Mouse (Mus musculus): ENCODE results near the gene Aqp1. TPM values are rescaled to one million over a fixed set of nuclear protein-coding genes. Genes with fewer than 3 reads are reported as not detected.

Gene Aqp1
- polyA plus RNA-seq, 1 experiment: not detected

DNA sequence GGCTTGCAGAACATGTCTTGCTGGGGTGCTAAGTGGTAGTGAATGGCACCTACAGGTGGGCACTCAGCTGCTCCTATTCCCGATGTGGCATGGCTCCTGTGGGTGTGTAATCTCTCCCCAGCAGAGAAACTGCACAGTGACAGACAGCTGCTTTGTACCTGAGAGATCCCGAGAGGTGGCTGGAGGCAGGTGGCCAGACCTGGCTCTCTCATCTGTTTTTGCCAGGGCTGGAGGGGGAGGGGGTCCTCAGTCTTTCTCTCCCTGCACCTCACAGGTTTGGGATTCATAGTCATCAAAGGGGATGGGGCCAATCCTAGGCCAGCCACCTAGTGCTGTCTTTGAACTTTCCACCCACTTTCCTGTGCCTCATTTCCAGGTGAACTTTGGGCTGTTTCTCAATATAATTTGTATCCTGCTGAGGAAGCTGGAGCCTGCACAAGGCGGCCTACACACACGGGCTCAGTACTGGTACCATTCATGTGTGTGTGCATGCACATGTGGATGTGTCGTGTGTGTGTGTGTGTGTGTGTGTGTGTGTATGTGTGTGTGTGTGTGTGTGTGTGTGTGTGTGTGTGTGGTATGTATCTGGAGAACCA is 48.2 kb downstream of the Aqp1 start:
- TF ChIP-seq POLR2A (IDR thresholded peaks at IDR 0.05; ENCODE audit: insufficient read depth, low read depth, low read length) (no peak), CTCF (IDR thresholded peaks at IDR 0.05; ENCODE audit: insufficient read depth, low read depth, low read length) (no peak)
- 74% methylated on average over 5 of the region's 5 CpGs for WGBS
- peaks cover 5% of the 10 kb centered on the region; the same call in 1 of the 2 replicates for H3K4me1 ChIP-seq (ENCODE audit: control insufficient read depth, insufficient read depth, low read length)
- H3K27ac ChIP-seq (ENCODE audit: insufficient read depth, low read depth, low read length): no peak overlapping the region
- H3K4me3 ChIP-seq (ENCODE audit: insufficient read depth, low read depth, low read length): no peak overlapping the region

DNA sequence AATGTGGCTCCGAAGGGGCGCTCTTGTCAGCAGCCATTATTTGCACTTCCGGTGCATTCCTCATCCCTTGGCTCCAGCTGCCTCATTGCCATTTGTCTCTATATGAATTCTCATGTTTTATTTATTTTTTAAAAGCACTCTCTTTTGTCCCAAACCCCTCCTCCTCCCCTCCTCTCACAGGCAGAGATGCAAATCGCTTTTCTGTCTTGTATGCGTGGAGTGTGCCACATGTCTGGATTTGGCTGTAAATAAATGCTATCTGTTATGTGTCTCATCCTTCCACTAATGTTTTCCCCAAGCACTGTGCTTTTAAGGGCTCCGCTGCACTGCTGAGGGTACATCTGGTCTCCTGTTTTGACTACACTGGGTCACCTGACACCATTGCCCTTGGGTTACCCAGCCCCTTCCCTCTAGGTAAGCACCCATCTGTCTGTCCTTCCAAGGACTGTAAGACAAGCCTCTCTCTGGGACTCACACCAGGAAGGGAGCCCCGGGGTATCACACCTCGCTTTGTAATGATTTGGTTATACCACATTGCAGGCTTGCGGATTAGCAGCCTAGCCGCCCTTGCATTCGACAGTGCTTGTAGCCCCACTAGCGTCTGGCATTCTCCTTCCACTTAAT is 52.4 kb downstream of the Aqp1 start:
- H3K4me1 ChIP-seq (ENCODE audit: control insufficient read depth, insufficient read depth, low read length): peaks cover 5% of the 10 kb centered on the region; the same call in 1 of the 2 replicates
- no peak overlapping the region for H3K27ac ChIP-seq (ENCODE audit: insufficient read depth, low read depth, low read length)
- no peak for TF ChIP-seq CTCF (IDR thresholded peaks at IDR 0.05; ENCODE audit: insufficient read depth, low read depth, low read length)
- TF ChIP-seq POLR2A (IDR thresholded peaks at IDR 0.05; ENCODE audit: insufficient read depth, low read depth, low read length): no peak
- no peak overlapping the region for H3K4me3 ChIP-seq (ENCODE audit: insufficient read depth, low read depth, low read length)
- 52% methylated on average over 12 of the region's 12 CpGs for WGBS

DNA sequence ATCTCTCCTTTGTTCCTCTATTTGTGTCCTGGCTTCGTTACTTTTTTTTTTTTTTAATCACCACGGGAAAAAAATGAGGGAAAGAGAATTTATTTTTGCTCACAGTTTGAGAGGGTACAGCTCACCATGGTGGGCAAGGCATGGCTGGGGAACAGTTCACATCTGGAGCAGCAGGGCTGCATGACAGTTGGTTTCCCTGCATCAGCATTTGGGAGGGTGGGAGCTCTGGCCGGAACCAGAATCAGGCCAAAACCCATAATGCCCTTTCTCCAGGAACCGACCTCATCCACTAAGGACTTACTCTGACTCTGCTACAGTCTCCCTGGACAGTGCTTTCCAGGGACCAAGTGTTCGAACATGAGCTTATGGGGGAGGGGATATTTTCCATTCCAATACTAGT is 53.1 kb downstream of the Aqp1 start:
- no peak for TF ChIP-seq CTCF (IDR thresholded peaks at IDR 0.05; ENCODE audit: insufficient read depth, low read depth, low read length)
- TF ChIP-seq POLR2A (IDR thresholded peaks at IDR 0.05; ENCODE audit: insufficient read depth, low read depth, low read length): no peak
- Histone ChIP-seq H3K4me1 (ENCODE audit: control insufficient read depth, insufficient read depth, low read length) (peaks cover 4% of the 10 kb centered on the region; the same call in 1 of the 2 replicates), H3K4me3 (ENCODE audit: insufficient read depth, low read depth, low read length) (no peak overlapping the region), H3K27ac (ENCODE audit: insufficient read depth, low read depth, low read length) (no peak overlapping the region)
- 63% methylated on average over 5 of the region's 5 CpGs for WGBS

DNA sequence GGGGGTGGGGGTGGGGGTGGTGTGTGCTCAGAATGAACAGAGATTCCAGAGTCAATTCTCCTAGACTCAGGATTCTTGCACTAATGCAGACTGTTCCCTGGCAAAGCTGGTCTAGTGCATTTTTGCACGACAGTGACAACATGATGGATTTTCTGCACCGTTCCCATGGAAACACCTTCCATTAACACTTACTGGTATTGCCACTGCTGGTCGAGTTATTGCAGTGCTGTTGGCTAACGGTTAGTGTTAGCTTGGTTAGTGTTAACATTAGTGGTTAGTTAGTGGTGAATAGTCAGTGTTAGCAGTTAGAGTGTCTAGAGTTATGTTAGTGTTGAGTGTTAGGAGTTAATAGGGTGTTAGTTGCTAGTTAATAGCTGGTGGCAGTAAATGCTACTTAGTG is 55.6 kb downstream of the Aqp1 start:
- WGBS: 22% methylated on average over 4 of the region's 4 CpGs
- Histone ChIP-seq H3K4me3 (ENCODE audit: insufficient read depth, low read depth, low read length) (no peak overlapping the region), H3K27ac (ENCODE audit: insufficient read depth, low read depth, low read length) (no peak overlapping the region), H3K4me1 (ENCODE audit: control insufficient read depth, insufficient read depth, low read length) (peaks cover 25% of the 10 kb centered on the region)
- no peak for TF ChIP-seq CTCF (IDR thresholded peaks at IDR 0.05; ENCODE audit: insufficient read depth, low read depth, low read length)
- no peak for TF ChIP-seq POLR2A (IDR thresholded peaks at IDR 0.05; ENCODE audit: insufficient read depth, low read depth, low read length)

DNA sequence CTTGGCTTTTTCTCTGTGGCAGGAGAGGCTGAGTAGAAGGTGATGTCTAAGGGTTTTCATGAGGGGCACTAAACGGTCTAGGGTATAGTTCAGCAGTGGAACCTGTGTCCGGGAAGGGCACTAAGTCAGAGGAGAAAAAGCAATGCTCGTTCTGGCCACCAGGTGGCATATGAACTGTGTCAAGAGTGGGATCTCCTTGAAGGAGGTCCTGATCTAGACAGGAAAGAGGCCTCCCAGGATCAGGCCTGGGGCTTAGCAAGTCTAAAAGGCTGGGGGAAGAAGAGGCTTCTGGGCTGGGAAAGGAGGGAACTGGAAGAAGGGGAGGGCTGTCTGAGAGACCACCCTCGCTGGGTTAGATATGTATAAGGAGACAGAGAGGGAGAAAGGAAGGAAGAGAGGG is 56.2 kb downstream of the Aqp1 start:
- no peak for TF ChIP-seq POLR2A (IDR thresholded peaks at IDR 0.05; ENCODE audit: insufficient read depth, low read depth, low read length)
- TF ChIP-seq CTCF (IDR thresholded peaks at IDR 0.05; ENCODE audit: insufficient read depth, low read depth, low read length): peak; percentile 30; the same call in 1 of the 2 replicates
- H3K4me1 ChIP-seq (ENCODE audit: control insufficient read depth, insufficient read depth, low read length): peaks cover 31% of the 10 kb centered on the region
- 14% methylated on average over 4 of the region's 4 CpGs for WGBS
- no peak overlapping the region for H3K4me3 ChIP-seq (ENCODE audit: insufficient read depth, low read depth, low read length)
- no peak overlapping the region for H3K27ac ChIP-seq (ENCODE audit: insufficient read depth, low read depth, low read length)

DNA sequence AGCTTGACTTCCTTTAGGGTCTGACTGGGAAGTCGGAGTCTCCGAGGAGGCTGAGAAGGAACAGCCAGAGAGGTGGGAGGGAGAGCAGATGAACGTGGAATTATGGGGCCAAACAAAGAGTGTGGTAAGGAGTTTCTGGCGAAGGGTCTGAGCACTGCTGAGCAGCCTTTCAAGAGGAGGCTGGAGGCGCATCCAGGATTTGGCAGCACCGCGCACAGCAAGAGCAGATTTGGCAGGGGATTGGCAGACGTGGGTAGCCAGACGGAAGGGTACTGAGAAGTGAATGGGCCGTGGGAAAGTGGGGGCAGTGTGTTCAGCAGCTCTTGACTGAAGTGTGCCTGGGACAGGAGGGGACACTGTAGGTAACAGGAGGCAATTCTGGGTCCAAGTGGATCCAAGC is 58.6 kb downstream of the Aqp1 start:
- TF ChIP-seq CTCF (IDR thresholded peaks at IDR 0.05; ENCODE audit: insufficient read depth, low read depth, low read length): no peak
- TF ChIP-seq POLR2A (IDR thresholded peaks at IDR 0.05; ENCODE audit: insufficient read depth, low read depth, low read length): no peak
- WGBS: 48% methylated on average over 10 of the region's 10 CpGs
- Histone ChIP-seq H3K4me1 (ENCODE audit: control insufficient read depth, insufficient read depth, low read length) (peaks cover 49% of the 10 kb centered on the region), H3K27ac (ENCODE audit: insufficient read depth, low read depth, low read length) (peak overlapping the region; percentile 35; the same call in 1 of the 2 replicates), H3K4me3 (ENCODE audit: insufficient read depth, low read depth, low read length) (no peak overlapping the region)

DNA sequence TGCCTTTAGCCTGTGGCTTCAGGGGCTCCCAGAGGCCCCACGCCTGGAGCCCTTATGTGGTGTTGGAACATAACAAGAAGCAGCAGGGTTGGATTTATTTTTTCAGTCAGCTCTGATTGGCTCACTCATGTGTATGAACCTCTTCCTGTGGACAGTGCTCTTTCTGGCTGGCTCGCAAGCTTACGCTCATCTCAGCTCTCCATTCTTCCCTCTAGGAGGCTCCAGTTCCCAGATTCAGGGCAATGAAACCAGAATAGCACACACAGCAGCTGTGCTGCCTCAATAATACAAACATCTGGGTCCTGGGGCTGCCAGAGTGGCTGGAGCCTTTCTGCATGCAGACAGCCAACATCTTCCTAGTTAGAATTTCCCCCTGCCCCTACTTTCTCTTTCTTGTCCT is 59.9 kb downstream of the Aqp1 start:
- no peak for TF ChIP-seq POLR2A (IDR thresholded peaks at IDR 0.05; ENCODE audit: insufficient read depth, low read depth, low read length)
- TF ChIP-seq CTCF (IDR thresholded peaks at IDR 0.05; ENCODE audit: insufficient read depth, low read depth, low read length): no peak
- WGBS: 18% methylated on average over 3 of the region's 3 CpGs
- peak overlapping the region; percentile 95 for H3K27ac ChIP-seq (ENCODE audit: insufficient read depth, low read depth, low read length)
- H3K4me1 ChIP-seq (ENCODE audit: control insufficient read depth, insufficient read depth, low read length): peaks cover 56% of the 10 kb centered on the region
- H3K4me3 ChIP-seq (ENCODE audit: insufficient read depth, low read depth, low read length): no peak overlapping the region

DNA sequence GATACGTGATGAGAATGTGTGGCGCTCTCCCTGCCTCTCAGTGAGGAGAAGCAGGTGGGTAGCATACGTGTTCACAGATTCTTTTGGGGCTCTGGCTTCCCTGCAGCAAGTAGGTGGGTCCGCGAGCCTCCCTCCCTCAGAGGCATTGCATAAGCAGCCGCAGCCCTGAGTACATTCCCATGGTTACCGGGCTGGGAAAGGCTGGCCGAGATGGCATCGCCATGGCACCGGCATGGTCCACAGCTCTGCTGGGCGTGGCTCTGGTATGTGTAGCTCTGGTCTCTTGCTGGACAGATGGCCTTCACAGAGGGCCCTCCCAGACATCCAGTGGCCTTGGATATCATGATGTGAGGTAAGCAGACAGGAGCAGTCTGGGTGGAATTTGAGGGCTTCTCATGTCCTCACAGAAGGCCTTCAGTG is 60.4 kb downstream of the Aqp1 start:
- TF ChIP-seq POLR2A (IDR thresholded peaks at IDR 0.05; ENCODE audit: insufficient read depth, low read depth, low read length) (no peak), CTCF (IDR thresholded peaks at IDR 0.05; ENCODE audit: insufficient read depth, low read depth, low read length) (no peak)
- WGBS: 19% methylated on average over 11 of the region's 11 CpGs
- Histone ChIP-seq H3K4me1 (ENCODE audit: control insufficient read depth, insufficient read depth, low read length) (peaks cover 60% of the 10 kb centered on the region), H3K4me3 (ENCODE audit: insufficient read depth, low read depth, low read length) (no peak overlapping the region), H3K27ac (ENCODE audit: insufficient read depth, low read depth, low read length) (peak overlapping the region; percentile 95)

Other genes with a start within 250 kb of the Aqp1 start
- not detected in 2 replicates for gene Crhr2, start 203.4 kb upstream of the Aqp1 start, polyA plus RNA-seq (2012; ENCODE audit: insufficient read depth, insufficient read length, low replicate concordance, missing spikeins)
- gene Inmt, start 161.4 kb upstream of the Aqp1 start, polyA plus RNA-seq (2012; ENCODE audit: insufficient read depth, insufficient read length, low replicate concordance, missing spikeins): not detected in 2 replicates
- gene Mindy4, start 133.0 kb upstream of the Aqp1 start, polyA plus RNA-seq (2012; ENCODE audit: insufficient read depth, insufficient read length, low replicate concordance, missing spikeins): not detected in 2 replicates
- not detected in 2 replicates for gene Ghrhr, start 39.9 kb downstream of the Aqp1 start, polyA plus RNA-seq (2012; ENCODE audit: insufficient read depth, insufficient read length, low replicate concordance, missing spikeins)
- not detected in 2 replicates for gene Adcyap1r1, start 115.5 kb downstream of the Aqp1 start, polyA plus RNA-seq (2012; ENCODE audit: insufficient read depth, insufficient read length, low replicate concordance, missing spikeins)